Mouse (Mus musculus) cortical plate, adult 2 months (tissue): ENCODE results near the gene Limch1. TPM values are rescaled to one million over a fixed set of nuclear protein-coding genes. Genes with fewer than 3 reads are reported as not detected.

Experiments
- H3K27ac ChIP-seq: fragments of 200-500 bp; 2 replicates; pipeline ENCODE4 v1.5.1; 2012; ENCODE audit warnings: low read length, control low read depth, inconsistent platforms; ENCODE audit not compliant: insufficient read depth
- H3K4me1 ChIP-seq: fragments of 200-500 bp; 2 replicates; pipeline ENCODE4 v1.6.1; 2011; ENCODE audit warnings: low read length; ENCODE audit not compliant: control insufficient read depth, insufficient read depth
- H3K4me3 ChIP-seq: fragments of 200-500 bp; 2 replicates; pipeline ENCODE4 v1.5.1; 2011; ENCODE audit warnings: mild to moderate bottlenecking, low read length, control low read depth; ENCODE audit not compliant: insufficient read depth
- CTCF ChIP-seq: fragments of 200-500 bp; IDR thresholded peaks from 2 replicates; pipeline ENCODE4 v1.5.1; 2011; ENCODE audit warnings: mild to moderate bottlenecking, control low read depth, low read length; ENCODE audit not compliant: insufficient read depth; ENCODE audit errors: extremely low read depth
- POLR2A ChIP-seq: fragments of 200-500 bp; IDR thresholded peaks from 2 replicates; pipeline ENCODE4 v1.6.1; 2011; ENCODE audit warnings: mild to moderate bottlenecking, low read length, control low read depth; ENCODE audit not compliant: insufficient read depth; ENCODE audit errors: extremely low read depth
- polyA plus RNA-seq: library from polyadenylated mRNA; depleted of rRNA; stranded (reverse); fragments of >200 nt; gene quantifications from 2 replicates; pipeline ENCODE4 v1.2.3, GENCODE M21; 2012

Limch1 gene
- polyA plus RNA-seq, 1 experiment, result 56.3 TPM

DNA sequence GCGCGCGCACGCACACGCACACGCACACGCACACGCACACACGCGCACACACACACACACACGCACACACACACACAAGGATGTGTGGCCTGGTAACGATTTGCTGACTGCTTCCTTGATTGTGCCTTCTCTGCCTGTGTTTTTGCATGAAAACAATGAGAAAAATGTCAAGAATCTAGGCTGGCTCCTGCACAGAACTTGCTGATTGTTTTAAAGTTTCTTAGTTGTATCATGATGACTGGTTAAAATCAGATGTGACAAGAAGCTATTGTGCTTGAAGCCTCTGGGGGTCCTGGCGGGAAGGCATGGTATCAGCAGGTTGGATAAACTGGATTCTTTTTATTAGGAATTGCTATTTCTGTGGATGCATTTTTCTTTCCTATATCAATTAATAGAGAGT lies 137.1 kb downstream of the Limch1 start:
- H3K27ac ChIP-seq, result no peak overlapping the region
- no peak for TF ChIP-seq POLR2A
- no peak for TF ChIP-seq CTCF
- no peak overlapping the region for H3K4me3 ChIP-seq
- no peaks in the 10 kb centered on the region for H3K4me1 ChIP-seq

DNA sequence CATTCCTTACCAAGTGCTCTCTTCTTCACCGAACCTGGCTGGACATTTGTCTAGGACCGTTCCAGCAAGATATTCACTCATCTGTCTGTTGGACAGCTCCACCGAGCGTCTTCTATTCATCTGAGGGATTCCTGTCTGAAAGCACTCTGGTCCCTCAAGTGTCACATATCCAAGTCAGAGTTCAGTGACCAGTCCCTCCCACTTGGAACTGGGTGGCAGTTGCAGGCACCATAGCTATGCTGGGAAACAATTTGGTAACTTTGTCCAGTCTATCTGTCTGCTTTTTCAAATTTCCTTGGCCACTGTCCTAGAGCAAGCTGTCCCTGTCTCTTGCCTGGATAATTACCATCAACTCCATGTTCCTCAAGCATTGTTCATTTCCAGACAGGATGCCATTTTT lies 138.9 kb downstream of the Limch1 start:
- Histone ChIP-seq H3K4me1 (no peaks in the 10 kb centered on the region; the same call in 1 of the 2 replicates), H3K27ac (no peak overlapping the region), H3K4me3 (no peak overlapping the region)
- TF ChIP-seq POLR2A (no peak), CTCF (no peak)

DNA sequence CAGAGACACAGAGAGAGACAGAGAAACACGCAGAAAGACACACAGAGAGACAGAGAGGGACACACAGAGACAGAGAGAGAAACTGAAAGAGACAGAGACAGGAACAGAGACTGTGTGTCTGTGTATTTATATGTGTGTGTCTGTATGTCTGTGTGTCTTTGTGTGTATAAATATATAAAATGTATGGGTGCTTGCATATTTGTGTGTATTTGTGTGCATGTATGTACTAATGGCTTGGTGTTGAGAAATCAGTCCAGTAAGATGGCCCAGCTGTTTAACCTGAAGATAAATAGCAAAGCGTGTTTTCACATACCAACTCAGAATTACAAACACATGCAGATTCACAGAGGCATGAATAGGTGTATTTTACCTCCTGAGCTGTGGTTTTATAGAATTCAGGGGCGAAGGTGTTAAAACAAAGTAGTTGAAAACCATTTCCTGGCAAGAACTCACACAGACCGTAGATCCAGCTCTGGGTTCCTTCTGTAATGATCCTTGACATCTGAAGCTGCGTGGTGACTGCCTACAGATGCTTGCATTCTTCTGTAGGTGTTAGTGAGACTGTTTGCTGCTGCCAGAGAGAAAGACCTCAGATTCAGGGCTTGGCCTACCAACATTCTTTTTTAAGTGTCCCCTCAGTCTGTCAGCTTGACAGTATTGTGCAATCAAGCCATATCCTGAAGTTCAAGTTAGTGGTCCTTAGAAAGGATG lies 140.9 kb downstream of the Limch1 start:
- Histone ChIP-seq H3K27ac (no peak overlapping the region), H3K4me3 (no peak overlapping the region), H3K4me1 (no peaks in the 10 kb centered on the region; the same call in 1 of the 2 replicates)
- no peak for TF ChIP-seq CTCF

DNA sequence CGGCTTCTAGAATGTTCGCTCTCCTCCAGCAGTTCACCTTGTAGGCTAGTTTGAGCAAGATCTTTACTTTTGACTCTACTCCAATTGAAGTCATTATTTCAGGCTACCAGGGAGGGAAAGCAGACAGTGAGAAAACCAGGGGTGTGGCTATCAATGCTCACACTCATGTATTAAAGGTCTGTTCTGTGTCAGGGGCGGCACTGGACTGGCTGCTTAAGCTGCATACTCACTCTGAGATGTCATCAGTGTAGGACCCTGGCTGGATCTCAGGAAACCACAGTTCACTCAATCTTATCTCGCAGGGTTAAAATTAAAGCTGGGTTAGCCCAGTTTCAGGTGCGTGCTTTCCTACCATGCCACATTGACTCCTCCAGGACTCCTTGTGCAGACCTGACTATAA lies 142.4 kb downstream of the Limch1 start:
- TF ChIP-seq POLR2A (no peak), CTCF (no peak)
- Histone ChIP-seq H3K4me3 (no peak overlapping the region), H3K4me1 (no peaks in the 10 kb centered on the region; the same call in 1 of the 2 replicates), H3K27ac (no peak overlapping the region)

DNA sequence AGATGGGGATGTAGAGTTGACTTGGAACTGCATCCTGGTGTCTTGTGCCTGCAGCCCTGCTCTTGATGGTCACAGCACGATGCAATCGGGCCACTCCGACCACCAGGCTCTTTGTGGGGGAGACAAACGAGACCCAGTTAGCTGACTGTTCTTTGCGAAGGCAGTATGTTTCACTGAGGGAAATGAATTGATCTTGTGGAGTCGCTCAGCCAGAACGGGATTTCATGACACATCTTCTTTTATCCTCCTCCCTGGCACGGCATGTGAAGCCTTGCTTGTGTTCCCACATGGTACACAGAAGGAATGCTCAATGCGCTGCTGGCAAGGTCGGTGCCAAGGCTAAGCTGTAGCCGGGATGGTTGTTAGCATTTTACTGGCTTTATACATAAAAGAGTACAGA lies 143.7 kb downstream of the Limch1 start:
- Histone ChIP-seq H3K4me3 (no peak overlapping the region), H3K4me1 (no peaks in the 10 kb centered on the region; the same call in 1 of the 2 replicates), H3K27ac (no peak overlapping the region)
- TF ChIP-seq POLR2A (no peak), CTCF (no peak)

DNA sequence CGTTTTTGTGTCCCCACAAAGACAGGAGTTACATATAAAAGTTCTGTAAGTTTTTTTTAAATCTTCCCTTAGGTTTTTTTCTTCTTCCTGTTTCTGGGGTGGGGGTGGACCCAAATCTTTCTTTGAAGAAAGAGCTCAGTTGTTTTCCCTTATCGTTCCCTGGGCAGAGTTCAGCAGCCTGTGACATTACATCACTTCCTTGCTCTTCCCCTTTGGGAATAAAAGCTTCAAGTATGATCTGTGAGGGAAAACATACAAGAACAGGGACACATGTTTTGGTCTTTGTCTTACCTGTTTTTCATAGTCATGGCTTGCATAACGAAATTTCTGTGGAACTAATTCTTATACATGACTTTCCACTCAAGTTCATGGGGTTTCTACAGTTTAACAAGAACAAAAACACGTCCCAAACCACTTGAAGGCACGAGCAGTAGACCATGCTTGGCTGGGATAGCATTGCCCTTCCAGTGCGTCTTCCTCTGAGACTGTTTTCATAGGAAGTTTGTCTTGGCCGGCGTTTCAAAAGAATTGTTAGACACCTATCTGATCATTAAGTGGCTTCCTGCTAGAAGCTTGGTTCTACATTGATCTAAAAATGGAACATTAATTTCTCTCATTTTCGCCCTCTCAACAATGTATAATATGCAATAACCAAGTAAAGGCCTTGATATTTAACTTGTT lies 150.0 kb downstream of the Limch1 start:
- H3K27ac ChIP-seq, result peak overlapping the region; percentile 67
- no peak for TF ChIP-seq CTCF
- TF ChIP-seq POLR2A, result no peak
- H3K4me1 ChIP-seq, result peaks cover 10% of the 10 kb centered on the region
- H3K4me3 ChIP-seq, result no peak overlapping the region

DNA sequence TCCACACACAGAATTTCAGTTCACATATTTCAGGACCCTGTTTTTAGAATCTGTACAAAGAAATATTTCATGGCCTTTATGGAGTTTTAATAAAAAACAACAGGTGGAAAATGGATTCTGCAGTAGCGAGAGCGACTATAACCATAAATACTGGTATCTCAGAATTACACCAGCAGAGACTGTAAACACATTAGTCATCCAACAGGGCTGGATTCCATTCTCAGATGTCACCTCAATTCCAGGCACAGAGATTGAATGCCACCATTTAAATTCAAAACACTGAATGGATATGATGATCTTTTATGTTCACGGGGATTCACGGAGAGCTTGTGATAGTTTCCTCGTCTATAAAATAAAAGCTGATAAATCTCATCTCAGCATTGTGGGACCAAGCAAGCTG lies 152.0 kb downstream of the Limch1 start:
- no peak overlapping the region for H3K4me3 ChIP-seq
- TF ChIP-seq POLR2A, result no peak
- no peak for TF ChIP-seq CTCF
- H3K4me1 ChIP-seq, result peaks cover 10% of the 10 kb centered on the region
- no peak overlapping the region for H3K27ac ChIP-seq

GRCm38 (mm10) chr5:66898252-66898651 lies 152.6 kb downstream of the Limch1 start:
- Histone ChIP-seq H3K4me1 (peaks cover 10% of the 10 kb centered on the region), H3K4me3 (no peak overlapping the region), H3K27ac (peak overlapping the region; percentile 1; the same call in 1 of the 2 replicates)
- no peak for TF ChIP-seq POLR2A
- TF ChIP-seq CTCF, result no peak

GRCm38 (mm10) chr5:66898811-66899430 lies 153.3 kb downstream of the Limch1 start:
- no peak for TF ChIP-seq POLR2A
- TF ChIP-seq CTCF, result no peak
- no peak overlapping the region for H3K4me3 ChIP-seq
- H3K27ac ChIP-seq, result peak overlapping the region; percentile 1; the same call in 1 of the 2 replicates

DNA sequence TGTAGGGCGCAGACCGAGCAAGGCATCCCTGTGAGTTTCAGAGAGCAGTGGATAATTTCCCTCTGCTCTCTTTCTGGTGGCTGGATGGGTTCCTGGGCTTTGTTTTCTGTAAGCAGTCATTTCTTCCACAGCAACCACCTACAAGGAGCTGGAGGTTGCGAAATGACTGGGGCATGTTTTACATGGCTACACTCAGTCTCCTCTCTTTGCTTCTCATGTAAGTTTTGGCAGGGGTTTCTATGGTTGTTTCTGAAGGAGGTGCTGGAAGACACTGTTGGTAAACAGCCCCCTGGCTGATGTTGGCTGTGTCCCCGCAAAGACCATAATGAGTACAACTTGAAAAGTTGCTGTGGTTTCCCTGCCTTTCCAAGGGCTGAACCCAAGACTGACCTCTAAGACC lies 155.5 kb downstream of the Limch1 start:
- Histone ChIP-seq H3K27ac (no peak overlapping the region), H3K4me3 (no peak overlapping the region), H3K4me1 (peaks cover 13% of the 10 kb centered on the region)
- no peak for TF ChIP-seq POLR2A
- TF ChIP-seq CTCF, result no peak

More at GRCm38 (mm10) chr5:66898811-66899430, 153.3 kb downstream of the Limch1 start:
- H3K4me1 ChIP-seq, result peaks cover 10% of the 10 kb centered on the region
